Mouse (Mus musculus) G1E (cell line): ENCODE data around the gene Schip1.

Source experiments
- CTCF ChIP-seq: IDR thresholded peaks from 2 replicates; pipeline ENCODE4 v1.5.1; 2012; ENCODE audit warnings: low read depth, low read length, inconsistent platforms, mixed read lengths
- GATA1 ChIP-seq: IDR thresholded peaks from 2 replicates; pipeline ENCODE4 v1.6.1; 2012; ENCODE audit warnings: borderline replicate concordance, low read length, inconsistent platforms, mixed read lengths

GRCm38 (mm10) chr3:68506769-68507318, 442.2 kb downstream of the Schip1 start:
- TF ChIP-seq CTCF, result no peak
- TF ChIP-seq GATA1, result no peak
